Mouse (Mus musculus) intestine, embryonic 15.5 days (tissue): Measurements from ENCODE around the gene Jade2. TPM values are rescaled to one million over a fixed set of nuclear protein-coding genes. Genes with fewer than 3 reads are reported as not detected.
A peak's percentile ranks its signal among the peaks of the same experiment; 100 is the strongest.

Experiments used
- ATAC-seq: fragments of 200-750 bp; cut with Nextera tagmentation; 2 replicates; pipeline ENCODE4 v1.8.0; 2017; ENCODE audit warnings: moderate TSS enrichment, moderate library complexity
- H3K27ac ChIP-seq: fragments of 300-500 bp; sonication (generic); 2 replicates; pipeline ENCODE4 v1.5.1; 2015; ENCODE audit warnings: mild to moderate bottlenecking, inconsistent platforms
- H3K27me3 ChIP-seq: fragments of 300-500 bp; sonication (generic); replicated peaks from 2 replicates; pipeline ENCODE4 v1.6.1; 2015; ENCODE audit warnings: inconsistent platforms
- H3K36me3 ChIP-seq: fragments of 300-500 bp; sonication (generic); 2 replicates; pipeline ENCODE4 v1.6.1; 2015; ENCODE audit warnings: inconsistent platforms
- H3K4me1 ChIP-seq: fragments of 300-500 bp; sonication (generic); replicated peaks from 2 replicates; pipeline ENCODE4 v1.6.1; 2015; ENCODE audit warnings: inconsistent platforms
- H3K4me2 ChIP-seq: fragments of 300-500 bp; sonication (generic); replicated peaks from 2 replicates; pipeline ENCODE4 v1.6.1; 2015; ENCODE audit warnings: mild to moderate bottlenecking, inconsistent platforms
- H3K4me3 ChIP-seq: fragments of 300-500 bp; sonication (generic); replicated peaks from 2 replicates; pipeline ENCODE4 v1.5.1; 2015; ENCODE audit warnings: inconsistent platforms
- H3K9ac ChIP-seq: fragments of 300-500 bp; sonication (generic); 2 replicates; pipeline ENCODE4 v1.6.1; 2015; ENCODE audit warnings: inconsistent platforms
- H3K9me3 ChIP-seq: fragments of 300-500 bp; sonication (generic); 2 replicates; pipeline ENCODE4 v1.6.1; 2016; ENCODE audit warnings: inconsistent platforms
- WGBS: fragments of 180-500 bp; shearing (Covaris S2); methylation state at CpG from one replicate; pipeline ENCODE4 v1.1.7; 2015; 5-methylcytosine and 5-hydroxymethylcytosine counted together
- polyA plus RNA-seq: library from polyadenylated mRNA; unstranded; fragments of >200 nt; fragmentation: Nextera tagmentation; extraction: Ambion mirVana; gene quantifications from 2 replicates; pipeline ENCODE4 v1.2.1, GENCODE M21; 2015

Jade2 gene
- polyA plus RNA-seq, 1 experiment from 2014 or later, result 1.3 TPM

DNA sequence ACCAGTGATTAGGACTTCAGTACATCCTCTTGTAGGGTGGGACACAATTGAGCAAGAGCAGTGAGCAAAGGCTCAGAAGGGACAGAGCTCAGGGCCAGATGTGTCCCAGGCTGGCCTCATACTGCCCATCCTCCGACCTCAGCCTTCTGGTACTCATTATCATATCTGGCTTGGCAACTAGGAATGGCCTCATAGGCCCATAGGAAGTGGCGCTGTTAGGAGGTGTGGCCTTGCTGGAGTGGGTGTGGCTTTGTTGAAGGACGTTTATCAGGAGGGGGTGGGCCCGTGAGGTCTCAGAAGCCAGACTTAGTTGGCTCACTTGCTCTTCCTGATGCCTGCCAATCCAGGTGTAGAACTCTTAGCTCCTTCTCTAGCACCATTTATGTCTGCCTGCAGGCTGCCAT, 18.3 kb upstream of the Jade2 start:
- no peaks in the 10 kb centered on the region for H3K36me3 ChIP-seq
- peak; percentile 61 for ATAC-seq
- H3K4me1 ChIP-seq, result peaks cover 14% of the 10 kb centered on the region
- H3K4me2 ChIP-seq, result no peak overlapping the region
- H3K4me3 ChIP-seq, result no peak overlapping the region
- no peaks in the 10 kb centered on the region for H3K27me3 ChIP-seq
- no peaks in the 10 kb centered on the region for H3K9me3 ChIP-seq
- peak overlapping the region; percentile 70; the same call in 1 of the 2 replicates for H3K27ac ChIP-seq
- H3K9ac ChIP-seq, result no peak overlapping the region
- WGBS, result 17% methylated on average over 4 of the region's 4 CpGs

DNA sequence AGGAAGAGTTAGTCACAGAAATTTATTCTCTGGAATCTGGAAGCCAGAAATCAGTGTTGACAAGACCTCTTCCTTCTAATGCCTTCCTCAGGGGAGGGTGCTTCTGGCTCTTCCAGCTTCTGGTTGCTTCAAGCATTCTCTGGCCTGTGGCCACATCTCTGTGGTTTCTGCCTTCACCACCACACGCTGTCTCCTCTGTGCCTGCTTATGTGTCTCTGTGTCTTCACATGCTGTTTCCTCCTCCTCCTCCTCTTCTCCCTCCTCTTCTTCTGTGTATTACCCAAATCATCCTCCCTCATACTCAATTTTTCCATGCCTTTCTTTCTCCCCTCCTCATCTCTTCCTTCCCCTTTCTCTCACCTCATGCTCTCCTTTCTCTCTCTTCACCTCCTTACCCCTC, 17.6 kb upstream of the Jade2 start:
- 84% methylated on average over 1 of the region's 1 CpGs for WGBS
- no peak for ATAC-seq
- peaks cover 14% of the 10 kb centered on the region for H3K4me1 ChIP-seq
- H3K4me3 ChIP-seq, result no peak overlapping the region
- H3K27ac ChIP-seq, result no peak overlapping the region
- no peaks in the 10 kb centered on the region for H3K36me3 ChIP-seq
- no peaks in the 10 kb centered on the region for H3K27me3 ChIP-seq
- H3K9ac ChIP-seq, result no peak overlapping the region
- no peak overlapping the region for H3K4me2 ChIP-seq
- H3K9me3 ChIP-seq, result no peaks in the 10 kb centered on the region

DNA sequence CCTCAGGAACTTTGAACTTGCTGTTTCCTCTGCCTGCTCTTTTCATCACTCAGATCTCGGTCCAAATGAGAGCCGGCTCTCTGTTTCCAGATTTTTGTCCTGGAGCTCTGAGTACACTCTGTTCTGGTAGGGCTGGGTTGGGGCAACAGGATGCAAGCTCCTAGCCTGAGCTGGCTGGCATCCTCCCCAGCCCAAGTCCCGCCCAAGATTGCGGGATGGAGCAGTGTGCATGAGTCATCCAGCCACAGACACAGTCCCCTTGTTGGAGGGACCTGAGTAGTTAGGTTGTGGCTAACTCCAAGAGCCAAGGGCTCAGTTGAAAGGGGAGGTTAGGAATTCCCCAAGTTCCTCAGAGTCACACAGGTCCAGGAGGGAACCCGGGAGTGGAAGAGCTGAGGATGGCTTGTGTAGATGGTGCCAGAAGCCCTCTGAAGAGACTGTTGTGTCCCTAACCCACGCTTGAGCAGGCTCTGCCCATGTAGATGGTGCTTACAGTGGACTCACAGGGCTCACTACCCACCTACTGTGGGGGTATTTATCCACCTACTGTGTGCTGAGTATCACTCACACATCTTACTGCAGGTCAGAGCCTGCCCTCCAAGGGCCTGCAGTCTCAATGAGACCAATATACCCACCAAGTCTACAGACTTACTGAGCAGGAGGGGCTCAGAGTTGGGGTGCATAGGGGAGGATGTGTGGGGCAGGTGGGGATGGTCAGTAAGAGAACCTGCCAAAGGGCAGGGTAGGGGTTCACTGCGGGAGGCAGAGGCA, 17.0 kb upstream of the Jade2 start:
- Histone ChIP-seq H3K9ac (no peak overlapping the region), H3K4me1 (peaks cover 14% of the 10 kb centered on the region), H3K4me2 (no peak overlapping the region), H3K36me3 (no peaks in the 10 kb centered on the region), H3K27ac (no peak overlapping the region), H3K4me3 (no peak overlapping the region), H3K9me3 (no peaks in the 10 kb centered on the region), H3K27me3 (no peaks in the 10 kb centered on the region)
- 0 out of 2 replicates have a peak, but pooled peaks have one; percentile 16 for ATAC-seq
- WGBS, result 69% methylated on average over 7 of the region's 7 CpGs

DNA sequence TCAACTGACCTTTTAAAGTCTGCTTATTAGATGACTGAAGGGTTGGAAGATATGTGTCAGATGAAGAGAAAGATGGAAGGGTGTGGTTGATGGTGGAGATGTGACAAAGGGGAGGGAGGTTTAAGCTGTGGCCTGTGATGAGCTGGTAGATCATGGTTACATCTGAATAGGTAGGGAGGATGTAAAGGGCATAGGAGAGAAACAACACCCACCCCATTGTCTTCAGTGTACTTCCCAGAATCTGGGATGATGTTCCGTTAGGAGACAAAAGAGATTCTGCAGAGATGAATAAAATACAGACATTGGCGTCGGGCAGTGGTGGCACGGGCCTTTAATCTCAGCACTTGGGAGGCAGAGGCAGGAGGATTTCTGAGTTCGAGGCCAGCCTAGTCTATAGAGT, 15.7 kb upstream of the Jade2 start:
- Histone ChIP-seq H3K9me3 (no peaks in the 10 kb centered on the region), H3K4me2 (no peak overlapping the region), H3K36me3 (no peaks in the 10 kb centered on the region), H3K27me3 (no peaks in the 10 kb centered on the region), H3K9ac (no peak overlapping the region), H3K4me3 (no peak overlapping the region), H3K4me1 (peaks cover 14% of the 10 kb centered on the region), H3K27ac (no peak overlapping the region)
- ATAC-seq, result no peak
- 94% methylated on average over 5 of the region's 5 CpGs for WGBS

DNA sequence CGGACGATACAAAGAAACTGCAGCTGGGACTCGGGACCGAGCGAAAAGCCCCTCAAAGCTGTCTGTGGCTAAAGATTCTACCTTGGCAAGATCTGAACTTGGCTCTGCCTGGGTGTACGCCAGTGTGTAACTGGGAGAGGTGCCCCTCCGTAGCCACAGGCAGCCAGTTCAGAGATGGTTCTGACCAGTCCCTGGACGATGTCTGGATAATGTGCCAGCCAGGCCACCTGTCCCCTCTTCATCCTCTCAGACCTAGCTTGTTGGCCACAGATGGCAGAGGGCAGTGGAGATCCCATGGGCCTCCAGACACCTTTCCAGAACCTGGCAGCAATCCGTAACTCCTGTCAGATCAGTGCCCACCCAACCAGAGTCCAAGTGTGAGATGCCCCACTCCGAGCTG, 9.8 kb upstream of the Jade2 start:
- Histone ChIP-seq H3K36me3 (no peaks in the 10 kb centered on the region), H3K27ac (no peak overlapping the region), H3K4me2 (no peak overlapping the region), H3K4me3 (no peak overlapping the region), H3K9me3 (no peaks in the 10 kb centered on the region), H3K4me1 (no peaks in the 10 kb centered on the region), H3K9ac (no peak overlapping the region), H3K27me3 (no peaks in the 10 kb centered on the region)
- WGBS, result 89% methylated on average over 10 of the region's 10 CpGs
- no peak for ATAC-seq

DNA sequence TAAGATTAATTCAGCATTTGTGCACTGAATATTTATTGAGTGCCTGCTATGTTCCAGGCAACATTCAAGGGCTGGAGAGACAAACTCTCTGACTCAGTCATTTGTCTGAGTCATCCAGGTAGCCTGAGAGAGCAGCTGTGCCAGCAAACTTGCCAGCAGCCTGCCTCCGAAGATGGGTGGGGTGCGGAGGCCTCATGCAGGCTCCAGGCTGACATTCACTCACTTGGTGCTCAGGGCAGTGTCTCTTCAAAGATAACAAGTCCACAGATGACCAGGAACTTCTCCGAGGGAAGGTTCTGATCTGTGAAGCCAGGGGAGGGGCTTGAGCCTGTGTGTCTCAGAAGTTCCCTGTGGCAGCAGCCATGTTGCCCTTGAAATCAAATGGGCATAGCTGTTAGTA, 8.6 kb upstream of the Jade2 start:
- no peak overlapping the region for H3K4me2 ChIP-seq
- no peak overlapping the region for H3K9ac ChIP-seq
- no peak overlapping the region for H3K4me3 ChIP-seq
- 55% methylated on average over 3 of the region's 3 CpGs for WGBS
- no peaks in the 10 kb centered on the region for H3K27me3 ChIP-seq
- H3K27ac ChIP-seq, result no peak overlapping the region
- peak; percentile 43; the same call in 1 of the 2 replicates for ATAC-seq
- H3K9me3 ChIP-seq, result no peaks in the 10 kb centered on the region
- no peaks in the 10 kb centered on the region for H3K36me3 ChIP-seq
- no peaks in the 10 kb centered on the region for H3K4me1 ChIP-seq

DNA sequence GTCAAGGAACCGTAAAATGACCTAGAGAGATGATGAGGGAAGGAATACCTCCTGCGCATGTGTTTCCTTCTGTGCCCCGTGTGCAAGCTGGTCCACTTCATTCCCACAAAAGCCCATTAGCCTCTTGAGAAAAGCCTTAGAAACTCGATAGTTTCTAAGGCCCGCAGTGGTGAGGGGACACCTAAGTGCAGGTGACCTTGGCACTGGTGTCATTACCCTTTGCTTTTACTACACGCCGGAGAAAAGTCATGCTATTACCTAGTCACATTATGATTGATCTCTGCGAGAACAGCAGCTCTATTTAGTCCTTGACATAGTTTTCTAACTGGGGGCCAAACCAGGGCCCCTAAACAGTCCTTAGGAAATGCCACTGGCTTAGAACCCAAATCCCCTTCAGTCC, 3.2 kb upstream of the Jade2 start:
- no peaks in the 10 kb centered on the region for H3K9me3 ChIP-seq
- no peak for ATAC-seq
- H3K27ac ChIP-seq, result no peak overlapping the region
- H3K4me1 ChIP-seq, result peaks cover 14% of the 10 kb centered on the region; the same call in 1 of the 2 replicates
- no peak overlapping the region for H3K9ac ChIP-seq
- no peaks in the 10 kb centered on the region for H3K27me3 ChIP-seq
- WGBS, result 75% methylated on average over 8 of the region's 8 CpGs
- H3K4me3 ChIP-seq, result no peak overlapping the region
- H3K4me2 ChIP-seq, result no peak overlapping the region
- no peaks in the 10 kb centered on the region for H3K36me3 ChIP-seq

DNA sequence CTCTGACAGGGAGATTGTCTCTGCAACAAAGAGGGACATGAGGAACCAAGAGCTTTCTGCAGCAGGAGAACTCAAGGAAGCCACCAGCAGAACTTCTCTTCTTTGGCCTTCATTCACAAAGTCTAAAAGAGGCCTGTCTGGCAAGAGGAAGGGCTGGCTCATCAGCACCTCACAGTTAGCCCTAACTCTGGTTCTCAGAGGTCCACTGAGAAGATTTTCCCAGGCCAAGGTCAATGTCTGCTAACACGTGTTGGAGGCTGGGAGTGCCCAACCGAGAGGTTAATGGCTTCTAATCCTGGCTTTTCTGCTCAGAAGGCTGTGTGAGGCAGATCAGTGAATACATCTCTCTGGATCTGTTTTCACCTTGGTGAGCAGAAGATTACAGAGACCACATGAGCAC, 2.1 kb upstream of the Jade2 start:
- 33% methylated on average over 2 of the region's 2 CpGs for WGBS
- H3K27ac ChIP-seq, result no peak overlapping the region
- H3K9me3 ChIP-seq, result no peaks in the 10 kb centered on the region
- no peak overlapping the region for H3K4me2 ChIP-seq
- no peak overlapping the region for H3K4me3 ChIP-seq
- peaks cover 18% of the 10 kb centered on the region for H3K4me1 ChIP-seq
- no peaks in the 10 kb centered on the region for H3K36me3 ChIP-seq
- no peak overlapping the region for H3K9ac ChIP-seq
- no peaks in the 10 kb centered on the region for H3K27me3 ChIP-seq
- no peak for ATAC-seq

DNA sequence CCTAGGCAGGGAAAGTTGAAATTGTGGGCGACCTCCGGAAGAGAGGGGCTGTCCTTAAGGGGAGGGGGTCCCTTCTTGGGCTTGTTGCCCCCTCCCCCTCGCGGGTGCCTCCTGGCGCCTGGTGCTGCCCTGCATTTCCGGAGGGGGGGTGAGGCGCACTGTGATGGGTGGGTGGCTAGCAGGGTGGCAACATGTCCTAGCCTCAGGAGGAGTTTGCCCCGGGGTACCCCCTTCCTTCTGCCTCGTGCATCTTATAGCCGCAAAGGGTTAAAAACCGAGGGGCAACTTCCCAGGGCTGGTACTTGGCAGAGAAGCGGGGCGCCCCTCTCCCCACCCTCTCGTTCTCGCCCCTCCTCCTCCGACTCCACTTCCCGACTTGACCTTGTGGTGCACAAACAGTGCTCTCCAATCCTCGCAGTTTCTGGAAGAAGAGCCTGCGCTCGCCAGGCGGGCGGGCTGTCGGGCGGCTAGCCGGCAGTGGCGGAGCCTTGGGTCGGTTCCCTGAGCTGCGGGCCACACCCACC, 1.1 kb upstream of the Jade2 start:
- peak; percentile 36 for ATAC-seq
- Histone ChIP-seq H3K36me3 (no peaks in the 10 kb centered on the region), H3K27ac (peak overlapping the region; percentile 89), H3K4me2 (peak overlapping the region; percentile 87), H3K4me3 (peak overlapping the region; percentile 61), H3K27me3 (no peaks in the 10 kb centered on the region), H3K9ac (peak overlapping the region; percentile 72), H3K9me3 (no peaks in the 10 kb centered on the region), H3K4me1 (peaks cover 21% of the 10 kb centered on the region)
- under 1% methylated on average over 27 of the region's 28 CpGs for WGBS

DNA sequence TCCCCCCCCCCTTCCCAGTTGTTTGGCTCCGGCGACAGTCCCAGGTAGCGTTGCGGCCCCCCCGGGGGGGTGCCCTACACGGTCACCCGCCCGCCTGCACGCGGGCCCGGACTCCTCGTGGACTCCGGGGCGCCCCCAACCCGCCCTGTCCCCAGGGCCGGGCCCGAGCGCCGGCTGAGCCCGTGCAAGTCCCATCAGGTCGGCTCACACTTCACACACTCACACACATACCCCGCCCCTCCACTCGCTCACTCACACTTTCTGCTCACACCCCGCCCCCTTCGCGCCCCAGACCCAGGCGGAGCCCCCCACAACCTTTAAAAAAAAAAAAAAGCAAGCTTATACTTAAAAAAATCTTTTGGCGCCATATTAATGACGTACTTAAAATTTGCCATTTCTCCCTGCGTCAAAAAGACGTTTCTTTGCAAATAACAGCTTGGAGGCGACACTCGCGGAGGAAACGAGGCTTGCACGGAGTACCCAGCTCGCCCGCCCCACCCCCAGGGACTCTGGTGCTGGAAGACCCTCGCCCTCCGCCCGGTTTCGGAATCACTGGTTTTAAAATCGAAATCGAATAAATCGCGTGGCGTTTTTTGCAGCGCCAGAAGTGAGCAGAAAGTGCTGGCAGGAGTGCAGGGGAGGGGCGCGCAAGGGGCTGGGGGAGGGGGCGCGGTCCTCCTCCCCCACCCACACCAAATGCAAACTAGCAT, 520 bp upstream of the Jade2 start:
- no peaks in the 10 kb centered on the region for H3K27me3 ChIP-seq
- H3K9me3 ChIP-seq, result no peaks in the 10 kb centered on the region
- peak overlapping the region; percentile 61 for H3K4me3 ChIP-seq
- peak overlapping the region; percentile 87 for H3K4me2 ChIP-seq
- peaks cover 21% of the 10 kb centered on the region for H3K4me1 ChIP-seq
- under 1% methylated on average over 49 of the region's 52 CpGs for WGBS
- ATAC-seq, result peak; percentile 58
- peak overlapping the region; percentile 89 for H3K27ac ChIP-seq
- H3K9ac ChIP-seq, result peak overlapping the region; percentile 72
- H3K36me3 ChIP-seq, result no peaks in the 10 kb centered on the region

DNA sequence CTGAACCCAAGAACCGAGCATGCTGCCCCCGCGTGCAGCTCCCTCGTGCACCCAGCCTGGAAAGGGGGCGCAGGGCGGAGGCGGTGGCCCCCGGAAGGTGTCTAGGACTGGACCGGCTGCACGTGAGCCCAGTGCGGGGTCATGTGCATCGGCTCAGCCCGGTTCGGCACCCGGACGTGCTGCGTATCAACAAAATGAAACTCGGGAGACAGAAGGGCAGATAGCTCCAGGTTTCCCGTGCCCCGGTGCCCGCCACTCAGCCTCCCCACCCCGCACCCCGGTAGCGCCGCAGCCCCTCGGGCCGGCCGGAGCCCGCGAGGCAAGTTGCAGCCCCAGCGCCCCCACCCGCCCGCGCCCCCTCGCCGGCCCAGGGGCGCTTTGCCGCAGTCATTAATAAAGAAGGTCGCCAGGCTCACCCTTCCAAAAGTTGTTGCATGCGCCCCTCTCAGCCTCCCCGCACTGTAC, 805 bp downstream of the Jade2 start:
- peak overlapping the region; percentile 61 for H3K4me3 ChIP-seq
- WGBS, result under 1% methylated on average over 41 of the region's 41 CpGs

DNA sequence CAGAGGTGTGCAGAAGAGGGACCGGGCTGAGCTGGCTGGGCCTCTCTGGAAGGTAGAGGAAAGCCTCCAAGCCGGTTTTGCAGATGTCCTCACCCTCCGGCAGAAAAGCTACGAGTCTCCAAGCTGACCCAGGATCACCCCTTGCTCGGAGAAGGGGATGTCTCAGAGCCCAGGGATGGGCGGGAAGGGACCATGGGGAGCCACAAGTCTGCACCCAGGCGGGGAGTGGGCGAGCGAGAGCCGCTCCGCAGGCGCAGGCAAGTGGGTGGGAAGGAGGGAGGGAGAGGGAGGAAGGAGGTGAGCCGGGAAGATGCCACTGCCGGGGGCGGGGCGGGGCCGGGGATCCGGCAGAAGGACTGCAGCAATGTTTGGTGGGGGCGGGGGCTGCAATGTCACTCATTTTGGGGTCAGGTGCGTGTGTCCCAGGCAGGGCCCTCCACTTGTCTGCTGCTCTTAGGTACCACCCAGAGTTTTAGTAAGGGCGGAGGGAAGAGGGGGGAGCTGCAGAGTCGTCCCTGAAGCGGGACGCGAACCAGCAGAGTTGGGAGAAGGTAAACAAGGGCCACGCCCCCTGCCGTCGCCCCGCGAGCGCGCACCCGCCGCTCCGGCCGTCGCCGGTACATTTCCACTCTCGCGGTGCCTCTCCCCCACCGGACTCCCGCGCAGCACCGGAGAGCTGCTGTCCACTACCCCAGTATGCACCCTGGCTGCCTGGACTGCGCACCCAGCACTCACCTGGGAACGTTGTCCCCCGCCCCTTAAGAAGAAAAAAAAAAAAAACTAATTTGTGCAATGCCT, 1.4 kb downstream of the Jade2 start:
- peak overlapping the region; percentile 61 for H3K4me3 ChIP-seq
- H3K27me3 ChIP-seq, result no peaks in the 10 kb centered on the region
- no peaks in the 10 kb centered on the region for H3K36me3 ChIP-seq
- WGBS, result under 1% methylated on average over 46 of the region's 47 CpGs
- H3K27ac ChIP-seq, result peak overlapping the region; percentile 89
- H3K4me2 ChIP-seq, result peak overlapping the region; percentile 87
- H3K4me1 ChIP-seq, result peaks cover 21% of the 10 kb centered on the region
- ATAC-seq, result peak; percentile 55
- H3K9ac ChIP-seq, result peak overlapping the region; percentile 72
- no peaks in the 10 kb centered on the region for H3K9me3 ChIP-seq

More for the DNA sequence above, 805 bp downstream of the Jade2 start:
- Histone ChIP-seq H3K27me3 (no peaks in the 10 kb centered on the region), H3K4me1 (peaks cover 21% of the 10 kb centered on the region), H3K9me3 (no peaks in the 10 kb centered on the region), H3K27ac (peak overlapping the region; percentile 89), H3K9ac (peak overlapping the region; percentile 72), H3K36me3 (no peaks in the 10 kb centered on the region), H3K4me2 (peak overlapping the region; percentile 87)
- peak; percentile 19 for ATAC-seq
